Mouse (Mus musculus): ENCODE results near the gene Uhrf1. TPM values are rescaled to one million over a fixed set of nuclear protein-coding genes. Genes with fewer than 3 reads are reported as not detected.

Uhrf1 gene
- polyA plus RNA-seq, 1 experiment from 2014 or later: 331 TPM

DNA sequence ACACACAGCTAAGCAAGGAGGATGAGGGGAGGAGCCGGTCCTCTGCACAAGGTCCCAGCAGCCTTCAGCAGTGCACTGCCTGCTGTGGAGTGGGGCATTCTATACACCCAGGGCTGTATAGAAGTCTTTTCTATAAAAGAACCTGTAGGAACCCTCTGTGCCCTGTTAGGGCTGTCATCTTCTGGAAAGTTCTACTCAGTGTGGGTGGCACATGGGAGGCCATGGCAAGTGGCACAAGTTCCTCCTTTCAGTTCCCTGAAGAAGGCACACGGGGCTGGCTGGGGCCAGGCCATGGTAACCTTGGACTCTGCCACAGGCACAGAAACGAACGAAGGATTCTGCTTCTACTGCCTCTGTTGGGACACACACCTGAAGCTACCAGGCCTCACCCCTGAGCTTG, 38.1 kb upstream of the Uhrf1 start:
- no peaks in the 10 kb centered on the region for H3K9me3 ChIP-seq
- 94% methylated on average over 4 of the region's 4 CpGs for WGBS

DNA sequence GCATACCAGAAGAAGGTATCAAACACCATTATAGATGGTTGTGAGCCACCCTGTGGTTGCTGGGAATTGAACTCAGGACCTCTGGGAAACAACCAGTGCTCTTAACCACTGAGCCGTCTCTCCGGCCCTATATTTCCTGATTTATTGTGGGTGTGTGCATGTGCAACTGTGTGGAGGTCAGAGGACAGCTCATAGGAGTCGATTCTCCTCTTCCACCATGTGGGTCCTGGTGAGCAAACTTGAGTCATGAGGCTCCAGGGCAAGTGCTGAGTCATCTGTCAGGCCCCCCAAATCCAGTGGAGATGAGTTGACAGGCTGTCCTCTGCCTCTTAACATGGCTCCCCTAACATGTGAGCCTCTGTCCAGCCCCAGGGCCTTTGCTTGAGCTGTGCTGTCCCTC, 37.3 kb upstream of the Uhrf1 start:
- Histone ChIP-seq H3K4me3 (no peak overlapping the region), H3K27ac (no peak overlapping the region), H3K27me3 (ENCODE audit: poor library complexity, severe bottlenecking) (no peaks in the 10 kb centered on the region), H3K4me1 (peaks cover 24% of the 10 kb centered on the region), H3K9me3 (no peaks in the 10 kb centered on the region), H3K36me3 (replicated peaks) (peaks cover 44% of the 10 kb centered on the region)
- DNase-seq (ENCODE audit: extremely low spot score, low spot score): no peak
- WGBS: 87% methylated on average over 3 of the region's 3 CpGs

More for the DNA sequence above, 38.1 kb upstream of the Uhrf1 start:
- Histone ChIP-seq H3K27ac (no peak overlapping the region), H3K4me3 (no peak overlapping the region), H3K27me3 (ENCODE audit: poor library complexity, severe bottlenecking) (no peaks in the 10 kb centered on the region), H3K36me3 (replicated peaks) (peaks cover 44% of the 10 kb centered on the region), H3K4me1 (peaks cover 27% of the 10 kb centered on the region)
- DNase-seq (ENCODE audit: extremely low spot score, low spot score): no peak

DNA sequence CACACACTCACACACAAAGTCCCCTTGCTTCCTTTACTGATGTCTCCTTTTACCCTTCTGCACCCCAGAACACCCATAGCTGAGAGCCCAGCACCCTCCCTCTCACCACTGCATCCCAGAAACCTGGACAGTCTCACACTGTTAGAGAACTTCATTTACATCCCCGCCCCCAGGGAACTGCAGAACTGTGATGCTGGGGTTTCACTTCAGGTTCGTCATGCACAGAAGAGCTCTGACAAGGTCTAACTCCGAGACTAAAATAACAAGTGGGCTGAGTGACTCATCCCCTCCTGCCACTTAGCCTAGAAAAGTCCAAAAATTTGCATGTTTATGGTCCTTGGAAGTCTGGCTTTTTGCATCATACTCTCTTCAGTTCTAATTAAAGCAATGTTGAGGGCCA, 36.9 kb upstream of the Uhrf1 start:
- Histone ChIP-seq H3K4me3 (no peak overlapping the region), H3K27ac (no peak overlapping the region), H3K9me3 (no peaks in the 10 kb centered on the region), H3K4me1 (peaks cover 20% of the 10 kb centered on the region), H3K36me3 (replicated peaks) (peaks cover 44% of the 10 kb centered on the region), H3K27me3 (ENCODE audit: poor library complexity, severe bottlenecking) (no peaks in the 10 kb centered on the region)
- 70% methylated on average over 3 of the region's 3 CpGs for WGBS
- DNase-seq (ENCODE audit: extremely low spot score, low spot score): no peak

DNA sequence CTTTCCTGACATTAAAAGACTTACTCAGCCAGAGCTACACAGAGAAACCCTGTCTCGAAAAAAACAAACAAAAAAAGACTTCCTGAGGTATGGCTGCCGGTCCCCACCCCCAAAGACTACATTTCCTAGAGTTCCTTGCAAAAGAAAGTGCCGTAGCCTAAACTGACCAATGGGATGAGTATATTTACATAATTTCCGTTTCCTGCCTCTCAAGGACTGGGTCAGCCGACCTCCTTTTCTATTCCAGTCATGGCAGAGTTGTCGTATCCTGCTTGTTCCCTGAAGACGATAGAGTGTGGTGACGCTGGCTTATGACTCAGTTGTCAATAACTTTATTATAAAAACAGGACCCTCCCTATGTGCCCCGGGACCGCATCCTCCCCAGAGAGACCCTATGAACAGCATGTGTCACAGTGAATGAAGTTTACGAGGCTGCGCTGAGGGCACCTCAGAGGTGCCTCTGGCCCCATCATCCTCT, 33.9 kb upstream of the Uhrf1 start:
- H3K27ac ChIP-seq: peak overlapping the region; percentile 83
- H3K36me3 ChIP-seq (replicated peaks): peaks cover 34% of the 10 kb centered on the region
- H3K4me3 ChIP-seq: peak overlapping the region; percentile 49
- no peaks in the 10 kb centered on the region for H3K9me3 ChIP-seq
- WGBS: 25% methylated on average over 12 of the region's 12 CpGs
- peak; percentile 46 for DNase-seq (ENCODE audit: extremely low spot score, low spot score)
- no peaks in the 10 kb centered on the region for H3K27me3 ChIP-seq (ENCODE audit: poor library complexity, severe bottlenecking)
- H3K4me1 ChIP-seq: peaks cover 18% of the 10 kb centered on the region

DNA sequence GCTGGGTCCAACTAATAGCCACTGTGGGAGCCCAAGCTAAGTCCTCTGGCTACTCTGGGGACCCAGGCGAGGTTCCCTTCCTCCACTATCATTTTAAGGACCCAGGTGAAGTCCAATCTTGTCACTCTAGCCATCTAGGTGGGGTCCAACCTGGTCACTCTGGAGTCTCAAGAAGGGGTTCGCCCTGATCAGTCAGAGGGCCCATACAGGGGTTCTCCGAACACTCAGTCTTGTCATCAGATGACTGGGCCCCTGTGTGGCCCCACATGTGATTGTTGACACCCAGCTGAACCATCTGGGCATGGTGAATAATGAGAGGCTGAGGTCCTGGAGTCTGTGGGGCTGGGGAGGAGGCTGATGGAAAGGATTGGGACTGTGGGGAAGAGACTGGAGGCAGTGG, 33.4 kb upstream of the Uhrf1 start:
- WGBS: 72% methylated on average over 3 of the region's 3 CpGs
- no peaks in the 10 kb centered on the region for H3K27me3 ChIP-seq (ENCODE audit: poor library complexity, severe bottlenecking)

DNA sequence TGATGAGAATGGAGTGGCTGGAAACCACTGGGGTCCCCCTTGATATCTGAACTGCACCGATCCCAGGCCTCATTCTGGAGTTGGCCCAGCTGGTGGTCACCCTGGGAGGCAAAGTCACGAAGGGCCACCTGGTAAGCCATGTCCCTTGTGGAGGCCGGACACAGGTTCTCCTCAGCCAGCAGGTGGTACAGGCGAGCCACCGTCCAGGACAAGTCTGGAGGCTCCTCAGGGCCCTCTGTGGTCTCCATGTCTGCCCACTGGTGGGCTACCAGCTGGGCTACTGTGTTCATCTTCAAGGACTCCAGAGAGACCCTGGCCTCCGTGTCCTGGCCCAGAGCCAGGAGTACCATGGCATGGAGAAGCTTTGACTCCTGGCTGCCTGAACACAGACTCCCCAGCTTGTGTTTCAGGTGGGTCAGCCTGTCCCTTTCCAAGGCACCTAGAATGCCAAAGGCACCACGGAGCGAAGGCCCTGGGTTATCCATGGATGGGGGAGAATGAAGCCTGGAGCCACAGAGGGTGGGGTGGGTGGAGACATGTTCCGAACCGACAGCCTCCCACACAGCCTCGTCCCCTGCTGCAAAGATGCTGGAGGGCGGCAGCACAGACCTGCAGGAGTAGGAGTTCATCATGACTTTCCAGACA, 31.4 kb upstream of the Uhrf1 start:
- Histone ChIP-seq H3K27me3 (ENCODE audit: poor library complexity, severe bottlenecking) (no peaks in the 10 kb centered on the region), H3K36me3 (replicated peaks) (peaks cover 24% of the 10 kb centered on the region), H3K4me3 (no peak overlapping the region), H3K27ac (no peak overlapping the region), H3K9me3 (no peaks in the 10 kb centered on the region), H3K4me1 (peaks cover 28% of the 10 kb centered on the region)
- 84% methylated on average over 12 of the region's 12 CpGs for WGBS
- DNase-seq (ENCODE audit: extremely low spot score, low spot score): no peak

More for the DNA sequence above, 33.4 kb upstream of the Uhrf1 start:
- H3K9me3 ChIP-seq: no peaks in the 10 kb centered on the region
- DNase-seq (ENCODE audit: extremely low spot score, low spot score): no peak
- peak overlapping the region; percentile 83 for H3K27ac ChIP-seq
- H3K4me3 ChIP-seq: peak overlapping the region; percentile 49
- H3K36me3 ChIP-seq (replicated peaks): peaks cover 31% of the 10 kb centered on the region
- H3K4me1 ChIP-seq: peaks cover 18% of the 10 kb centered on the region

DNA sequence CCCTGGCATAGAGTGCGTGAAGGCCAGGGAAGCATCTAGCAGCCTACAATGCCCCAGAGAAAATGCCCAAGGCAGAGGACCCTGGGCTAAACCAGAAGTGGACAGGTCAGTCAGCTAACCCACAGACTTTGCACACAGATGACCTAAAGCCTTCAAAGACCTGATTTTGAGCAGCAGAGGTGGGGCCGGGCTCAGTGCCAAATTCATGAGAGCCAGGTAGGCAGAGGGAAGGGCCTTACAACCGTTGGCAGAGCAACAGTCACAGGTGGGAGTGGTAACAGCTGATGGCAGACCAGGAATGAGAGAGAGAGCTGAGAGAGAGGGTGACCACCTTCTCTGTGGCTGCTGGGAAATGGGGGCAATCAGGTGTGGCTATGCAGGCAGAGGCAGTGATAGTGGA, 30.5 kb upstream of the Uhrf1 start:
- Histone ChIP-seq H3K27ac (no peak overlapping the region), H3K36me3 (replicated peaks) (peaks cover 24% of the 10 kb centered on the region), H3K4me3 (no peak overlapping the region), H3K27me3 (ENCODE audit: poor library complexity, severe bottlenecking) (no peaks in the 10 kb centered on the region), H3K4me1 (peaks cover 38% of the 10 kb centered on the region), H3K9me3 (no peaks in the 10 kb centered on the region)
- 81% methylated on average over 3 of the region's 3 CpGs for WGBS
- DNase-seq (ENCODE audit: extremely low spot score, low spot score): no peak

DNA sequence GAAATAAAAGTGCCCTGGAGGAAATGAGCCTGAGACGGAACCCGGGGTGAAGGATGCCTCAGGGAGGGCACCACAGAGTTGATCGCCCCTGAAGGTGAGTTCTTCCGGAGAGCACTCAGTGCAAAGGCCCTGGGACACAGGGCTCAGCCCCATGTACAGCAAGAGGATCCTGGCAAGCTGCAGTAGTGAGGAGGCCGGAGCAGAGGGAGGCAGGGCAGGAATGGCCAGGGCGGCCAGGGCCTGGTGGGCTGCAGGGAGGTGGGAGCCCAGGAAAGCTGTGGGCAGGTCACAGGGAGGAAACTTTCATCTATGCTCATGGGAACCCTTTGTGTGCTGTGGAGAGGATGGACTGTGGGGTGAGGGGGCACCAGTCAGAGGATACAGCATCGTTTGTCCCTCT, 29.6 kb upstream of the Uhrf1 start:
- Histone ChIP-seq H3K27ac (no peak overlapping the region), H3K4me3 (no peak overlapping the region), H3K4me1 (peaks cover 42% of the 10 kb centered on the region), H3K36me3 (replicated peaks) (peaks cover 28% of the 10 kb centered on the region), H3K27me3 (ENCODE audit: poor library complexity, severe bottlenecking) (no peaks in the 10 kb centered on the region), H3K9me3 (no peaks in the 10 kb centered on the region)
- DNase-seq (ENCODE audit: extremely low spot score, low spot score): no peak
- 88% methylated on average over 7 of the region's 7 CpGs for WGBS

DNA sequence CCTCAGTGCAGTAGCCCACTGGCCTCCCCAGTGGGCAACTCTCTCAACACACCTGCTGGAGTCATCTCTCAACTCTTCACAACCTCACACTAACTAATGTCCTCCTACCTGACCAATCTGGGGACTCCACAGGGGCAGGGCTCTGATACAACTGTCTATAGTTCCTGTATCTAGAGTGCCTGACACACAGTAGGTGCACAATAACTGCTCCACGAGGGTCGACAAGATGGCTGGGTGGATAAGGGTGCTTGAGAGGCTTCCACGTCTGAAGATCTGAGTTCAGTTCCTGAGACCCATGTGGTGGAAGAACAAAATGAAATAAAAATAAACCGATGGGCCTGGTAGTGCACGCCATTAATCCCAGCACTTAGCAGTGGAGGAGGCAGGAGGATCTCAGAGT, 29.1 kb upstream of the Uhrf1 start:
- WGBS: 89% methylated on average over 5 of the region's 5 CpGs
- Histone ChIP-seq H3K9me3 (no peaks in the 10 kb centered on the region), H3K27me3 (ENCODE audit: poor library complexity, severe bottlenecking) (no peaks in the 10 kb centered on the region), H3K27ac (no peak overlapping the region), H3K4me1 (peaks cover 39% of the 10 kb centered on the region), H3K4me3 (no peak overlapping the region), H3K36me3 (replicated peaks) (peaks cover 32% of the 10 kb centered on the region)
- no peak for DNase-seq (ENCODE audit: extremely low spot score, low spot score)

DNA sequence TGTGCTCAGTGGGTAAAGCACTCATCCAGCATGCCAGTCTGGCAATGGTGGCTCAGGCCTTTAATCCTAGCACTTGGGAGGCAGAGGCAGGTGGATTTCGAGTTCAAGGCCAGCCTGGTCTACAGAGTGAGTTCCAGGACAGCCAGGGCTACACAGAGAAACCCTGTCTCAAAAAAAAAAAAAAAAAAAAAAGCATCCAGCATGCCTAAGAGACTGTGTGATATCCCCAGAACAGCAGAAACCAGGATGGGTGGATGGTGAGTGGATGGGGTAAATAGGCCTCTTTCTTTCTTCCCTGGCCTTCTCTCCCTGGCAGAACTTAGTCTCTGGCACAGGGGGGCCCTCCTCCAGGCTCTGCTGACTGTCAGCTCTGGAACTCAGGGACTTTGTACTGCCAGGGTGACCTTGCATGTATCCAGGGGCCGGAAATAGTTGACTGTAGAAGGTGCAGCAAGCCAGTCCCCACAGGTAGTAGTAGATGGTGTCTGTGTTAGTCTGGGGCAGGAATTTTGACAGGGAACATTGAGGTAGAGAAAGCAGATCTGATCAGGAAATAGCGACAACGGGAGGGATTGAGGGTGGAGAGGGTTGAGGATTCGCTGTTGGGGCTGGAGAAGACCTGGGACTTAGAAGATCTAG, 27.2 kb upstream of the Uhrf1 start:
- no peak for DNase-seq (ENCODE audit: extremely low spot score, low spot score)
- 33% methylated on average over 5 of the region's 5 CpGs for WGBS
- peaks cover 35% of the 10 kb centered on the region for H3K4me1 ChIP-seq
- H3K36me3 ChIP-seq (replicated peaks): peaks cover 35% of the 10 kb centered on the region
- H3K4me3 ChIP-seq: peak overlapping the region; percentile 63
- no peaks in the 10 kb centered on the region for H3K9me3 ChIP-seq
- no peaks in the 10 kb centered on the region for H3K27me3 ChIP-seq (ENCODE audit: poor library complexity, severe bottlenecking)
- H3K27ac ChIP-seq: peak overlapping the region; percentile 86

DNA sequence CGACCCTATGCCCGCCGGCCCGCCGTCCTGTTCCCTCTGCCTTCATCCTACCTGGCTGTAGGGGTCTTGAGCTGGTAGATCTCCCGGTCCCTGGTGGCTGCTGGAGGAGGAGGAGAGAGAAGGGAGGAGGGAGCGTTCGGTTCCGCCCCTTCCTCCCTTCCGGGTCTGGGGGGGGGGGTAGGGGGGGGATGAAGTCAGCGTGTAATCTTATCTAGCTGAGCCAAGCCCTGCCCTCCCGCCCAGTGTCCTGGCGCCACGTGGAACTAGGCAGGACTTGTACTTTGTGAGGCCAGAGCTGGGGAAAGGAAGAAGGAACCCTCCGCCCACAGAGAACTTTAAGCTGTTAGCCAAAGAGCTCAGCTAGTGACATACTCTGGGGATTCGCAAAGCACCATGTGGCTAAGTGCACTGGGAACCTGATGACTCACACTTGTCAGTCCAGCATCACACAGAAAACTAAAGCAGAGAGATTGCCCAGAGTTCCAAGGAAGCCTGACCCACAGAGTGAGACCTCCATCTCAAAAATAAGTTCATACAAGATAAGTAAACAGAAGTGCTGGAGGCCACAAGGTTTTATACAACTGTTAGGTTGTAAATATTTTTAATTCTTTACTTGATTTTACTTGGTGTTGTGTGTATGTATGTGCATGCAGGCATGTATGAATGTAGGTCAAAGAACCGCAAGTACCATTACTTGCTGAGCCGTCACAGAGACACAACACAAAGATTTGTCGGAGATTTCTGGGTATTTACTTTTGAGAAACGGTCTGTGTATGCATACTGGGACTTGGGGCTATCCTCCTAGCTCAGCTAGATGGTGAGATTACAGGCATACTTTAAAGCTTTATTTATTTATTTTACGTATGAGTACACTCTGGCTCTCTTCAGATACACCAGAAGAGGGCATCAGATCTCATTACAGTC, 26.2 kb upstream of the Uhrf1 start, which contains the start of gene Ticam1:
Gene Ticam1 (minus strand): TSS at position 144 of the 924 bp plus-strand sequence.
- WGBS: 9% methylated on average over 21 of the region's 21 CpGs
- Histone ChIP-seq H3K36me3 (replicated peaks) (peaks cover 35% of the 10 kb centered on the region), H3K4me3 (peak within 1 kb of the TSS; percentile 63), H3K27ac (peak within 1 kb of the TSS; percentile 86), H3K9me3 (no peaks in the 10 kb centered on the region), H3K4me1 (peaks cover 39% of the 10 kb centered on the region), H3K27me3 (ENCODE audit: poor library complexity, severe bottlenecking) (no peaks in the 10 kb centered on the region)
- peak; percentile 93 for DNase-seq (ENCODE audit: extremely low spot score, low spot score)

DNA sequence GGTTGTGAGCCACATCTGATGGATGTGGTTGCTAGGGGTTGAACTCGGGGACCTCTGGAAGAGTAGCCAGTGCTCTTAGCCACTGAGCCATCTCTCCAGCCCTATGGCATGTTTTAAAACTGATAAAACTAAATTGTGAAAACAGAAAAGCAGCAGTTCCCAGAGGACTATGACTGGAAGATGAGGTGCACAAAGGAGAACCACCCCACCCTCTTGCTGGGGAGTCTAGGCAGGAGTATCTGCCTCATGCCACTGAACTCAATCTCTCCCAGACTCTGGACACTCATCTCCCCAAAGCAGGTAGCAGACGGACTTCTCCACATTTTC, 25.6 kb upstream of the Uhrf1 start:
- Histone ChIP-seq H3K36me3 (replicated peaks) (peaks cover 33% of the 10 kb centered on the region), H3K4me1 (peaks cover 39% of the 10 kb centered on the region), H3K4me3 (peak overlapping the region; percentile 63), H3K27ac (peak overlapping the region; percentile 86), H3K27me3 (ENCODE audit: poor library complexity, severe bottlenecking) (no peaks in the 10 kb centered on the region), H3K9me3 (no peaks in the 10 kb centered on the region)
- no peak for DNase-seq (ENCODE audit: extremely low spot score, low spot score)
- WGBS: 55% methylated on average over 2 of the region's 2 CpGs

DNA sequence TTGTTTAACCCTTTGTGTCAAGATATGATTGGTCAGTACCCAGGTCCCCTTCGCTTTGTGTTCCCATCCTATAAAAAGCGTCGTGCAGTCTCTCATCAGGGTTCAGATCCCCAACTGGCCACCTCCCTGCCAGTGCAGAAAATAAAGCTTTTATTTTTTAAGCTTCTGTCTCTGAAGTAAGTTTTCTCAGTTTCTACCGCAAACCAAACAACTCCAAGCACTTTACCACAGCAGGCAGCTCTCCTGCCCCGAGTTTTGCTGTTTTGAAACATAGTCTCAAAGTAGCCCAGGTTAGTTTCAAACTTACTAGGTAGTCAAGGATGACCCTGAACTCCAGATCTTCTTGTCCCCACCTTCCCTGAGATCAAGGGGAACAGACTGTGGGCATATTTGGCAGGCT, 24.8 kb upstream of the Uhrf1 start:
- no peak overlapping the region for H3K4me3 ChIP-seq
- WGBS: 96% methylated on average over 5 of the region's 5 CpGs
- peaks cover 39% of the 10 kb centered on the region for H3K4me1 ChIP-seq
- H3K9me3 ChIP-seq: no peaks in the 10 kb centered on the region
- H3K27me3 ChIP-seq (ENCODE audit: poor library complexity, severe bottlenecking): no peaks in the 10 kb centered on the region
- DNase-seq (ENCODE audit: extremely low spot score, low spot score): no peak
- H3K36me3 ChIP-seq (replicated peaks): peaks cover 40% of the 10 kb centered on the region
- H3K27ac ChIP-seq: no peak overlapping the region
